Mouse (Mus musculus): ENCODE measurements around the gene Nptxr.

DNA sequence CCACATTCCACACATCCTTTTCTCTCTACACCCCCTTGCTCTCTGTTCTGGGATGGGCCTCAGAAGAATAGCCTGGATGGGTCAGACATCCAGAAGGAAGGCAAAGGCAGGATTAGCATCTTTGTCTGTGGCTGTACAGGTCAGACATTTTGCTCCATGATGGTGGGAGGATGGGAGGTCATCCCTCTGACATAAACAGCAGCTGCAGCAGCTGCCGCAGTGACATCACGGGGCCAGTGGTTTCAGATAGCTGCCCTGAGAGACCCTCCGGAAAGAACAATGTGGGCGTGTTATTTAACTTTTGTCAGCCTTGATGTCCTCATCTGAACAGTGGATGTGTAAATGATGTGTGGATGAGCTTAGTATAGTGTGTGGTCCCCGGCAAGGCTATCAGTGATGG, 58.7 kb downstream of the Nptxr start:
- no peak for TF ChIP-seq CTCF (IDR thresholded peaks at IDR 0.05)
- no peak for TF ChIP-seq EP300 (IDR thresholded peaks at IDR 0.05)

Measured in lung, postnatal 0 days (tissue).